Mouse (Mus musculus): Measurements from ENCODE around the gene Bicd2. TPM values are rescaled to one million over a fixed set of nuclear protein-coding genes. Genes with fewer than 3 reads are reported as not detected.

The Bicd2 gene
- total and polyA plus RNA-seq, 3 experiments, result 11.6 to 19.9 (median 19.5) TPM

- Histone ChIP-seq H3K4me3 (ENCODE audit: low read depth, low read length) (no peak overlapping the region), H3K27me3 (ENCODE audit: insufficient read depth, low read length) (peaks cover 8% of the 10 kb centered on the region), H3K9me3 (replicated peaks) (no peaks in the 10 kb centered on the region), H3K36me3 (replicated peaks) (peaks cover 56% of the 10 kb centered on the region), H3K4me1 (ENCODE audit: insufficient read depth, low read depth, low read length) (peaks cover 16% of the 10 kb centered on the region)
- TF ChIP-seq POLR2AphosphoS5 (IDR thresholded peaks at IDR 0.05; ENCODE audit: insufficient replicate concordance, low read depth, low read length) (no peak), GATA2 (IDR thresholded peaks at IDR 0.05; ENCODE audit: borderline replicate concordance, low read depth, low read length) (no peak), GATA1 (IDR thresholded peaks at IDR 0.05; ENCODE audit: borderline replicate concordance, low read length) (no peak)
- no peak for DNase-seq (ENCODE audit: low spot score)
- no peak for ATAC-seq (ENCODE audit: extremely low read depth, insufficient number of reproducible peaks, low FRiP score, poor library complexity, severe bottlenecking)
Observed at GRCm38 (mm10) chr13:49300771-49301170, 40.6 kb upstream of the Bicd2 start.

DNA sequence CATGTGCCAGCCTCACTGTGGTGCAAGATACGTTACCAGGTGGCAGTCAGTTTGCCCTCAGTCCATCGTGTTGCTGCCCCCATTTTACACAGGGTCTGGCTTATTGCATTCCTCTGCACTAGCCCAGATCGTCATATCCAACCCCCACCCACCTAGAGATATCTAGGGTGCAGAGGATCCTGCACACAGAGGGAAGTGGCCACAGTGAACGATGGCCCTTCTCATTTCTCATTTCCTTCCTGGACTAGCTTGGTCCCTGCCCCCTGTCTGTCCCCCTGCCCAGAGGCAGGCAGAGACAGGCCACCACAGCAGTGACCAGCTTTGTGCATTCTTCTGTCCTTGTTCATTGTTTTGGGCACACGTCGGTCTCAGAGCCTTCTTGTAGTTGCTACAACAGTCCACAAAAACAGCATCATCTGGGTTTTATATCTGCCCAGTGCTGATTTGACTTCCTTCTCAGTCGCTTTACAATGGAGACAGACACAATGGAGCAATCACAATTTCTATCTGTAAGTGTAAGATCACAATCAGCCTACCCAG, 34.5 kb upstream of the Bicd2 start:
- Histone ChIP-seq H3K9me3 (replicated peaks) (no peaks in the 10 kb centered on the region), H3K36me3 (replicated peaks) (peaks cover 36% of the 10 kb centered on the region), H3K4me1 (ENCODE audit: insufficient read depth, low read depth, low read length) (peaks cover 36% of the 10 kb centered on the region), H3K4me3 (ENCODE audit: low read depth, low read length) (peak overlapping the region; percentile 62; the same call in 1 of the 2 replicates), H3K27me3 (ENCODE audit: insufficient read depth, low read length) (peaks cover 7% of the 10 kb centered on the region)
- ATAC-seq (ENCODE audit: extremely low read depth, insufficient number of reproducible peaks, low FRiP score, poor library complexity, severe bottlenecking) (no peak), DNase-seq (ENCODE audit: low spot score) (no peak)
- no peak for TF ChIP-seq GATA1 (IDR thresholded peaks at IDR 0.05; ENCODE audit: borderline replicate concordance, low read length)
- TF ChIP-seq CTCF (IDR thresholded peaks at IDR 0.05; ENCODE audit: low read depth, low read length), result no peak
- TF ChIP-seq POLR2AphosphoS5 (IDR thresholded peaks at IDR 0.05; ENCODE audit: insufficient replicate concordance, low read depth, low read length), result no peak
- no peak for TF ChIP-seq TAL1 (conservative IDR thresholded peaks at IDR 0.05; ENCODE audit: low read depth, low read length)
- TF ChIP-seq GATA2 (IDR thresholded peaks at IDR 0.05; ENCODE audit: borderline replicate concordance, low read depth, low read length), result no peak

GRCm38 (mm10) chr13:49307311-49307969, 33.9 kb upstream of the Bicd2 start:
- ATAC-seq (ENCODE audit: extremely low read depth, insufficient number of reproducible peaks, low FRiP score, poor library complexity, severe bottlenecking) (peak; percentile 70), DNase-seq (ENCODE audit: low spot score) (peak; percentile 66)
- Histone ChIP-seq H3K36me3 (replicated peaks) (peaks cover 31% of the 10 kb centered on the region), H3K27me3 (ENCODE audit: insufficient read depth, low read length) (peaks cover 9% of the 10 kb centered on the region), H3K9me3 (replicated peaks) (no peaks in the 10 kb centered on the region), H3K4me1 (ENCODE audit: insufficient read depth, low read depth, low read length) (peaks cover 36% of the 10 kb centered on the region), H3K4me3 (ENCODE audit: low read depth, low read length) (peak overlapping the region; percentile 68)
- TF ChIP-seq TAL1 (conservative IDR thresholded peaks at IDR 0.05; ENCODE audit: low read depth, low read length) (no peak), POLR2AphosphoS5 (IDR thresholded peaks at IDR 0.05; ENCODE audit: insufficient replicate concordance, low read depth, low read length) (no peak), GATA1 (IDR thresholded peaks at IDR 0.05; ENCODE audit: borderline replicate concordance, low read length) (no peak), CTCF (IDR thresholded peaks at IDR 0.05; ENCODE audit: low read depth, low read length) (no peak), GATA2 (IDR thresholded peaks at IDR 0.05; ENCODE audit: borderline replicate concordance, low read depth, low read length) (no peak)

DNA sequence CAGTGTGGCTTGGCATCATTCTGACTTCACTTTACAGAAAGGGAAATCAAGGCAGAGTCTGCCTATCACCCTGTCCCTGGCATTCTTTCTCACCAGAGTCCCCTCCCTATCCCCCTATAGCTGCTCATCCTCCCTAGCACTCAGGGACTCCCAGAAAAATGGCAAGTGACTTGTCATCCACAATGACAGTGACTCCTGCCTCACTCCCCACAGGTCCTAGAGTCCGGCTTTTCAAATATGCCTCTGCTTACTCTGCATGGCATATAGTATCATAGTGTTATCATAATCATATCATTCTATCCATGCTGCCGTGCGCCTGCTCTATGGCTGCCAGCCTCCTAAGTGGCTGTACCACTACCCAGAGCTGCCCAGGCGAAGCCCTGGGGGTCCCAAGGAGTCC, 33.2 kb upstream of the Bicd2 start:
- peak overlapping the region; percentile 68 for H3K4me3 ChIP-seq (ENCODE audit: low read depth, low read length)
- H3K36me3 ChIP-seq (replicated peaks), result peaks cover 26% of the 10 kb centered on the region
- H3K4me1 ChIP-seq (ENCODE audit: insufficient read depth, low read depth, low read length), result peaks cover 36% of the 10 kb centered on the region
- H3K27me3 ChIP-seq (ENCODE audit: insufficient read depth, low read length), result peaks cover 9% of the 10 kb centered on the region
- DNase-seq (ENCODE audit: low spot score), result peak; percentile 10
- no peaks in the 10 kb centered on the region for H3K9me3 ChIP-seq (replicated peaks)
- no peak for TF ChIP-seq TAL1 (conservative IDR thresholded peaks at IDR 0.05; ENCODE audit: low read depth, low read length)
- TF ChIP-seq POLR2AphosphoS5 (IDR thresholded peaks at IDR 0.05; ENCODE audit: insufficient replicate concordance, low read depth, low read length), result no peak
- TF ChIP-seq GATA1 (IDR thresholded peaks at IDR 0.05; ENCODE audit: borderline replicate concordance, low read length), result no peak
- TF ChIP-seq CTCF (IDR thresholded peaks at IDR 0.05; ENCODE audit: low read depth, low read length), result no peak
- no peak for TF ChIP-seq GATA2 (IDR thresholded peaks at IDR 0.05; ENCODE audit: borderline replicate concordance, low read depth, low read length)
- ATAC-seq (ENCODE audit: extremely low read depth, insufficient number of reproducible peaks, low FRiP score, poor library complexity, severe bottlenecking), result no peak

DNA sequence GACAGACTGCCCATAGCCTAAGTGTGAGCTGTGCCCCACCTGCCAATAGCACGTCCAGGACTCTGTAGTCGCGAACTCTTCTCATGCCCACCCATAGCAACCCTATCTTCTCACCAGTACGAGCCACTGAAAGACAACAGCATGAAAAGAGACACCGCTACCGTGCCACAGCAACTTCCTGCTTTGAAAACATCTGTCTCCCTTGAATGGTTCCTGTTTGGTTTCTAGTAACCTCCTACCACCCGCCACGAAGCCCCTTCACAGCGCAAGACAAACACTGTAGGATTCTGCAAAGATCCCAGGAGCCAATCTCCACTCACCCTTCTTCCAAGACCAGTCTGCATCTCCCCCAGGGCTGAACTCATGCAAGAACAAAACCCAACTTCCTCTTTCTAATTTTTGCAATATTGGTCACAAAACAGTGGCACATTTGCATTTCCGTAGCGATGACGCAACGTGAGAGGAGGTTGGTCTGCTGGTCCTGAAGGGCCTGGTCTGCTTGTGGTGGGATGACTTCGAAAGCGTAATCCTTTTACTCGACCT, 32.5 kb upstream of the Bicd2 start:
- TF ChIP-seq GATA2 (IDR thresholded peaks at IDR 0.05; ENCODE audit: borderline replicate concordance, low read depth, low read length), result no peak
- no peak for TF ChIP-seq GATA1 (IDR thresholded peaks at IDR 0.05; ENCODE audit: borderline replicate concordance, low read length)
- no peak for TF ChIP-seq POLR2AphosphoS5 (IDR thresholded peaks at IDR 0.05; ENCODE audit: insufficient replicate concordance, low read depth, low read length)
- no peak for TF ChIP-seq TAL1 (conservative IDR thresholded peaks at IDR 0.05; ENCODE audit: low read depth, low read length)
- no peak for TF ChIP-seq CTCF (IDR thresholded peaks at IDR 0.05; ENCODE audit: low read depth, low read length)
- DNase-seq (ENCODE audit: low spot score) (peak; percentile 56), ATAC-seq (ENCODE audit: extremely low read depth, insufficient number of reproducible peaks, low FRiP score, poor library complexity, severe bottlenecking) (peak; percentile 56)
- Histone ChIP-seq H3K27me3 (ENCODE audit: insufficient read depth, low read length) (peaks cover 9% of the 10 kb centered on the region), H3K4me3 (ENCODE audit: low read depth, low read length) (peak overlapping the region; percentile 68), H3K36me3 (replicated peaks) (peaks cover 20% of the 10 kb centered on the region), H3K4me1 (ENCODE audit: insufficient read depth, low read depth, low read length) (peaks cover 36% of the 10 kb centered on the region), H3K9me3 (replicated peaks) (no peaks in the 10 kb centered on the region)

GRCm38 (mm10) chr13:49309501-49309900, 31.9 kb upstream of the Bicd2 start:
- Histone ChIP-seq H3K9me3 (replicated peaks) (no peaks in the 10 kb centered on the region), H3K4me3 (ENCODE audit: low read depth, low read length) (no peak overlapping the region), H3K27me3 (ENCODE audit: insufficient read depth, low read length) (peaks cover 12% of the 10 kb centered on the region), H3K4me1 (ENCODE audit: insufficient read depth, low read depth, low read length) (peaks cover 36% of the 10 kb centered on the region), H3K36me3 (replicated peaks) (peaks cover 17% of the 10 kb centered on the region)
- no peak for ATAC-seq (ENCODE audit: extremely low read depth, insufficient number of reproducible peaks, low FRiP score, poor library complexity, severe bottlenecking)
- no peak for DNase-seq (ENCODE audit: low spot score)
- no peak for TF ChIP-seq CTCF (IDR thresholded peaks at IDR 0.05; ENCODE audit: low read depth, low read length)
- no peak for TF ChIP-seq GATA1 (IDR thresholded peaks at IDR 0.05; ENCODE audit: borderline replicate concordance, low read length)
- TF ChIP-seq POLR2AphosphoS5 (IDR thresholded peaks at IDR 0.05; ENCODE audit: insufficient replicate concordance, low read depth, low read length), result no peak
- no peak for TF ChIP-seq GATA2 (IDR thresholded peaks at IDR 0.05; ENCODE audit: borderline replicate concordance, low read depth, low read length)
- no peak for TF ChIP-seq TAL1 (conservative IDR thresholded peaks at IDR 0.05; ENCODE audit: low read depth, low read length)
